Mouse (Mus musculus) urinary bladder, postnatal 14 days (tissue): ENCODE data around the gene Ppm1a.

Source experiments
- DNase-seq: peaks from one replicate; pipeline ENCODE4 v3.0.0; 2021; ENCODE audit warnings: low spot score

Ppm1a gene

GRCm38 (mm10) chr12:72757086-72757485 is at the start of gene Ppm1a:
Gene Ppm1a (plus strand): TSS chr12:72757455.
- no peak for DNase-seq

- DNase-seq = no peak
These were observed 47.3 kb upstream of the Ppm1a start for GRCm38 (mm10) chr12:72709981-72710380.

GRCm38 (mm10) chr12:72714896-72715295 is 42.4 kb upstream of the Ppm1a start:
- no peak for DNase-seq

GRCm38 (mm10) chr12:72715846-72716245 is 41.4 kb upstream of the Ppm1a start:
- DNase-seq = no peak

- no peak for DNase-seq
These were observed 38.2 kb upstream of the Ppm1a start for GRCm38 (mm10) chr12:72719046-72719445.

- DNase-seq = no peak
These were observed 37.7 kb upstream of the Ppm1a start for GRCm38 (mm10) chr12:72719452-72720087.

- DNase-seq = no peak
These were observed 35.5 kb upstream of the Ppm1a start for GRCm38 (mm10) chr12:72721710-72722109.

GRCm38 (mm10) chr12:72723965-72724364 is 33.3 kb upstream of the Ppm1a start:
- DNase-seq = no peak

- no peak for DNase-seq
These were observed 30.2 kb upstream of the Ppm1a start for GRCm38 (mm10) chr12:72727021-72727420.

- DNase-seq = no peak
These were observed 29.6 kb upstream of the Ppm1a start for GRCm38 (mm10) chr12:72727611-72728010.

- no peak for DNase-seq
These were observed 23.1 kb upstream of the Ppm1a start for GRCm38 (mm10) chr12:72734112-72734511.

GRCm38 (mm10) chr12:72741176-72741575 is 16.1 kb upstream of the Ppm1a start:
- no peak for DNase-seq

- no peak for DNase-seq
These were observed 12.4 kb upstream of the Ppm1a start for GRCm38 (mm10) chr12:72744803-72745360.

GRCm38 (mm10) chr12:72745486-72745885 is 11.8 kb upstream of the Ppm1a start:
- DNase-seq = no peak

- DNase-seq = no peak
These were observed 8.9 kb upstream of the Ppm1a start for GRCm38 (mm10) chr12:72748341-72748740.

- DNase-seq = no peak
These were observed 8.4 kb upstream of the Ppm1a start for GRCm38 (mm10) chr12:72748841-72749240.

- DNase-seq = no peak
These were observed 7.8 kb upstream of the Ppm1a start for GRCm38 (mm10) chr12:72749500-72749899.

GRCm38 (mm10) chr12:72750016-72750415 is 7.2 kb upstream of the Ppm1a start:
- no peak for DNase-seq

GRCm38 (mm10) chr12:72750606-72751005 is 6.6 kb upstream of the Ppm1a start:
- no peak for DNase-seq

GRCm38 (mm10) chr12:72757596-72757995 is 341 bp downstream of the Ppm1a start:
- no peak for DNase-seq

GRCm38 (mm10) chr12:72759956-72760355 is 2.7 kb downstream of the Ppm1a start:
- DNase-seq = no peak

- DNase-seq = peak; percentile 95
These were observed 3.3 kb downstream of the Ppm1a start for GRCm38 (mm10) chr12:72760376-72761229.

GRCm38 (mm10) chr12:72761230-72761648 is 4.0 kb downstream of the Ppm1a start:
- no peak for DNase-seq
